Mouse (Mus musculus) spleen, adult 2 months (tissue): ENCODE data around the gene Snd1.

Experiments
- CTCF ChIP-seq: fragments of 200-500 bp; IDR thresholded peaks from 2 replicates; pipeline ENCODE4 v1.5.1; 2011; ENCODE audit warnings: mild to moderate bottlenecking, inconsistent platforms; ENCODE audit not compliant: insufficient read depth, insufficient read length, insufficient replicate concordance; ENCODE audit errors: extremely low read depth
- POLR2A ChIP-seq: fragments of 200-500 bp; IDR thresholded peaks from 2 replicates; pipeline ENCODE4 v1.6.1; 2011; ENCODE audit warnings: low read depth, low read length, inconsistent platforms

GRCm38 (mm10) chr6:28629866-28630265 is 154.9 kb downstream of the Snd1 start:
- TF ChIP-seq CTCF, result no peak
- TF ChIP-seq POLR2A, result no peak
